Mouse (Mus musculus) kidney, postnatal 25 days (tissue): ENCODE data around the gene 1700029I15Rik.
"Not testable (repeated sequence)": the region's sequence is repeated elsewhere in the genome, so short reads cannot be mapped to it uniquely, and the experiment has no call there.

Experiments
- DNase-seq, 2 experiments: peaks; one replicate each; pipeline ENCODE4 v3.0.0; 2021; ENCODE audit warnings: mixed read lengths in 2 of 2

Gene 1700029I15Rik

DNA sequence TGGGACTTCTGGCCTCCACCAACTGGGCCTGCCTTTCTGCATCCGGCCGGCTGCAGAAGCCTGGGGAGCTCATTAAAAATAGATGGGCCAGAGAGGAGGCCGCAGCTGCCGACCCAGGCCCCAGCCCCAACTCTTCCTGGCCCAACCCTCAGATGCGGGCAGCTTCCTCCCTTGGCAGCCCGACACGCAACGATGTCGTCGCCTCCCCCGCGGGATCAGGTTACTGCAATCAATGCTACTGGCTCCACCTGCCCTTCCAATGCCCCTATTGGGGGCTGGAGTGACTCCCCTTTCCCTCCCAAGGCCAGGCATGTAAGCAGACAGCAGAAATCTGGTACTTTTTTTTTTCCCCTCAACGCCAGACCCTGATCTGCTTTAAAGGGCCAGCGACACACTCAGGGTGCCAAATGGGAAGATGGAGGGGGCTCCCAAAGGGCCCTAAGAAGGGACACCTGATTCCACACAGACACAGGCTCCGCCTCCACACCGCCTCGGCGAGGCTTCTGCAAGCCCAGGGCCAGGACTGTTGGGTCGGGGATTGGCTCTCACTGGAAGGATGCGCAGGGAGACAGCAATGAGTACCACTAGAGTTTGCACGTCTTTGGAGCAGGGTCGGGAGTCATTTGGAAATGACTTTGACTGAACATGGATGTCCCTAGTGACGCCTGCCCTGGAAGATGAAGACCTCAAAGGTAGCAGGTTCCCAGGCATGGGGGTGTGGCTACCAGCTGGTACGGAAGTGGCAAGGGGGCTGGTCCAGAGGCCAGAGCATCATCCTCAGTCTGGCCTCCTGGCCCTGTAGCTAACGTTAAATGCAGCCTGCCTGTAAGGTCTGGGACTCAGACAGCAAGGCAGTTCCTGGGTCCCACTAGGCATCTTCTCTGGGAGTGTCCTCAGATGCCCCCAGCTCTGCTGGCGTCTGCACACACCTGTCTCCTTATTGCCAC, 10.3 kb downstream of the 1700029I15Rik start:
- peak in 1 of 2 experiments; percentile 48 for DNase-seq

DNA sequence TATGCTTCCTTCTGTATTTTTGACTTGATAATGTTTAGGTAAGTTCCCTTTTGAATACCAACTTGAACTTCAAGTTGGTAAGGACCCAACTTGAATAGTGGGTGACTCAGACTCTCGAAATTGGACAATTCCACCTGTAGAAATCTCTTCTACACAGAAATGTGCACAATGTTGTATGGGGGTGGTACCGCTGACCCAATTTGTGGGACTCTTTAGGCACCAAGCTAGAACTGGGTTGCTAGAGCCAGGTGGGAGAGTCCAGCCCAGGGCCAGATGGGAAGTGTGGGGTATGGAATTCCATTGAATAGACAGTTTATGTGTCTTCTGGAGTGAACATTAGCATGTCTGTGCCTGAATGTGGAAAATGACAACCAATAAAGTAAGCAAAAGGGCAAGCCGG, 13.2 kb downstream of the 1700029I15Rik start:
- DNase-seq, result no peak

DNA sequence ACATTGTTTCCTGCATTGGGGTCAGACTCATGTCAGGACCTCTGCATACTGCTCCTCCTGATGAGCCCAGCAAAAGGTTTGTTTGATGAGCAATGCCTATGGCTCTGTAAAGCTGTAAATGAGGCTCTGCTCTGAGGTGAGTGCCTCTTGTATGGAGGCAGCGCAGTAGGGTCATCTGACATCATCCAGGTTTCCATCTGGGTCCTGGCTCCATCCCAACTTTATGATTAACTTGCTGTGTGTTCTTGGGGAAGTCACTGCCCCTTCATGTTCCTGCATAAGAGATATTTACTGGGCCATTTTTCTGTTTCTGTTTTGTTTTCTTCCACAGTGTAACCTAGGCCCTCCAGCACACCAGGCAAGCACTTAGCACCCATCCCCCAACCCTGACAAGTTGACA, 15.1 kb downstream of the 1700029I15Rik start:
- no peak for DNase-seq

DNA sequence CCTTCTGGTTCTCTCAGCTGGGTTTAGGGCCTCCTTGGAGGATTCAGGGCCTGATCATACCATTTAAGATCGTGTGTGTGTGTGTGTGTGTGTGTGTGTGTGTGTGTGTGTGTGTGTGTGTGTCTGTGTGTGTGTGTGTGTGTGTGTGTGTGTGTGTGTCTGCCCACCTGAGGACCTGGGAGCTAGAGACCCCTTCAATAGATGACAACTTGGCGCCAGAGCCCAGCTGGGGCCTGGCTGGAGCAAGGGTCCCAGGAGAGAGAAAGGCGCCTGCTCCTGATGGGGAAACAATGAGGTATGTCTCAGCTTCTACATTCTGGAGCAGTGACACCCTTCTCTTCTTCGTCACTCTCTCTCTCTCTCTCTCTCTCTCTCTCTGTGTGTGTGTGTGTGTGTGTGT, 17.5 kb downstream of the 1700029I15Rik start:
- not testable (repeated sequence) for DNase-seq

DNA sequence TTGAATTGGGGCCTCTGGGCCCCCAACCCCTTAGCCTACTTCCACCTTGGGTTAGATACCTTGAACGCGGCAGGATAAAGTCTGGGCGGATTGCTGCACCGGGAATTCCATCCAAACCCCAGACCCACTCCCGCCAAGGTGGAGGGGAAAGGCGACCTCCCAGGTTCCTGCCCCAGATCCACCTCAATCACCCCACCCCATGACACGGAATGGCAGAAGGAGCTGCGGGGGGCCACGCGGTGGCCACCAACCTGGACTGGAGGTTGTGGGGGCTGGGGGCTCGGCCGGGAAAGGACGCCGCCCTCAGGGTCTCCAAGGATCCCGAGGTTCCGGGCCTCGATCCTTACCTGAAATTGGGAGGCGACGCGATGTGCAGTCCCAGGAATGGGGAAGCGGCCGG, 18.3 kb downstream of the 1700029I15Rik start:
- no peak for DNase-seq

DNA sequence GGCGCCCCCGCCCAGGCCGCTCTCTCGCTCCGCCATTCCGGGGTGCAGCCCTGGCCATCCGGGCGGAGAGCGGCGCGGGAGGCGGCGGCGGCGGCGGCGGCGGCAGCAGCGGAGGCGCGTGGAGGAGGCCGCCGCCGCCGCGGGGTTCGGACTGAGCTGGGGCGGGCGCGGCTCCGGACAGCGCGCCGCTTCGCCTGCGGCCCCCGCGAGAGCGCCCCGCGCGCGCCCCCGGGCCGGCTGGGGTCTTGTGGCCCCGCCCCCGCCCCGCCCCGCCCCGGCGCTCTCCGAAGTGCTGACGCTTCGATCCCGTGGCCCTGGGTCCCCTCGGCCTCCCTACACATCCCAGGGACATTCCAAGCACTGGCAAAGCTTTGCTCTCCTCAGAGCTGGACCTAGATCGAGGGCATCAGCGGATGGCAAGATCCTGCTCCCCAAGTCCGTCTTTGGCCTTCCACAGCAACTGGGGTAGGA, 18.8 kb downstream of the 1700029I15Rik start, which contains the start of gene Mapk8ip1:
Mapk8ip1 (minus strand) TSS at position 173 of the 471 bp plus-strand sequence.
- DNase-seq, result peak in 1 of 2 experiments; percentile 54

DNA sequence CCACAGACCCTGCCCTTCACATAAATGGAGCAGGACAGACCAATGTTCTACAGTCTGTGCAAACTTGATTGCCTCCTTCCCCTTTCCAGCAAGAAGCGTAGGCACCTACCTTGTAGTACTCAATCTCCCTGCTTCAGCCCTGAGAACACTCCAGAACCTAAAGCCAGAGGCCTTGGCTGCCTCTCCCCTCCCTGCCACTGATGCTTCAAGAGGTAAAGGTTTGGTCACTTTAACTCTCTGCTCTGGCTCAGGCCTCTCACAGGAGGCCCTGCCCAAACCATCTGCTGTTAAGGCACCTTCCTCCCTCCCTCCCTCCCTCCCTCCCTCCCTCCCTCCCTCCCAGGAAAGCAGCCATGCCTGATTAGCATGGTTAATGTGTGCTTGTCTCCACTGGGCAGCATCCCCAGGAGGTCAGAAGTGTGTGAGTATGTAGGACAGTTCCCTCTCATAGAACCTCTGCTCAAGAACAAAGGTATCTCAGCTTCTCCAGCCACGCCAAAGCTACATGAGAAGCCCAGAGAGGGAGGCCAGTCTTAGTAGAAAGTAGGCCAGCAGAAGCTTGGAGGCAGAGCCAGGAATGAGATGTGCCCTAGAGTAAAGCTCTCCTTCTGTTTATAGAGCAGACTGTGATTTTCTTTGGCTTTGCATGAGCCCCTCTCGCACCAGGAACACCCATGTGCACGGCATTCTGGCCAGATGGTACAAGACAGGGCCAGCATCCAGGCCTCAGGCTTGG, 20.4 kb downstream of the 1700029I15Rik start:
- peak; percentile 47 to 78 for DNase-seq

DNA sequence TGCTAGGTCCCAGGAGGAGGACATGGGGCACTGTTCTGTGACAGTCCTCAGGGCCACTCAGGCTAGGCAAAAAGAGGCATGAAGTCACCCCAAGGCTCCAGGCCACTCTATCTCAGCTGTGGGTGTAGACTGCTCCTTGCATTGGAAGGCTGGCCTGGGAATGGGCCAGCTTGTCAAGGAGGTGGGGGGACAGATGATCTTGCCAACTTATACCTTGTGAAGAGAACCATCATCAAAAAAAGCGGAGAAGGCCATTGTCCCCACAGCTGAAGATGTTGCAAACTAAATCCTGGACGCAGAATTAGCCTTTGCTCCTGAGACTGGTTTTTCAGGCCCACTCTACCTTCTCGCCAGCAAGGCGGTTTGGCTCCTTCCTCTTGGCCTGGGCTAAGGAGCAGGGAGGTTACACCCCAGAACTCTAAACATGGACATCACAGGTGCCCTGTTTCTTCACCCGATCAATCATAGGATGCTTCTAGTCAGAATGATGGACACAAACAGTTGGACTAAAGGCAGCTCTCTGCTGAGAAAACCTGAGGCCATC, 21.5 kb downstream of the 1700029I15Rik start:
- DNase-seq, result no peak

DNA sequence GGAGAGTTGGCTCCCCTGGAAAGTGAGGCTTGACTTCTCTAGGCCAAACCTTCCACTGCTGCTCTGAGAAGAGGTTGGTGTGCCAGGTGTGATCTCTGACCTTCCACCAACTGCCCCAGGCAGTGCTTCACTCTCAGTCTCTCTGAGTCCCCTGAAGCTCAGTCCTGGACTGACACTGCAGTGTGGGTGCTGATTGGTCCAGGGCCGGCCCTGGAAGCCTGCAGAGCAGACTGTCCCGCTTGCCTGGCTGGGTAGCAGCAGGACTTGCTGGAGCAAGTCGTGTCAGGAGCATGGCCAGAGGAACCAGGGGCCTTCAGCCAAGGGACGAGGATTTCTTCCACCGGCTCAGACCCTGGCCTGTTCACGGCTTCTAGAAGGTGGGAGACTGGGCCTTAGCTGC, 22.4 kb downstream of the 1700029I15Rik start:
- no peak for DNase-seq

DNA sequence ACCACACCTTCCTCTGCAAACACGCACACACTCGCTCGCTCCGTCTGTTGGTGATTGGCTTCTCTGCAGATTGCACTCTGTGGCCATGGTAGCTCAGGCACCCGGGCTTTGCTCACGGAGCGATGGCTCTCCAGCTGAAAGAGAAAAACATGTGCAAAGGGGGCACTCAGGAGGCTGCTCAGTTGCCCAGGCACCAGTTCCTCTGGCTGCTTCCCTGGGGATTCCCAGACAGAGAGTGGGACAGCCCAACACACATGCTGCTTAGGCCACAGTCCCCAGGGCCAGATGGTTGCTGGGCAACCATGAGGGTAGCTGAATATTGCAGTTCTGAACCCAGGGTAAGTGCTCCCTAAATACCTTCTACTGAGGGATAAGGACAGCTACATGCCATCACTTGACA, 23.3 kb downstream of the 1700029I15Rik start:
- no peak for DNase-seq

DNA sequence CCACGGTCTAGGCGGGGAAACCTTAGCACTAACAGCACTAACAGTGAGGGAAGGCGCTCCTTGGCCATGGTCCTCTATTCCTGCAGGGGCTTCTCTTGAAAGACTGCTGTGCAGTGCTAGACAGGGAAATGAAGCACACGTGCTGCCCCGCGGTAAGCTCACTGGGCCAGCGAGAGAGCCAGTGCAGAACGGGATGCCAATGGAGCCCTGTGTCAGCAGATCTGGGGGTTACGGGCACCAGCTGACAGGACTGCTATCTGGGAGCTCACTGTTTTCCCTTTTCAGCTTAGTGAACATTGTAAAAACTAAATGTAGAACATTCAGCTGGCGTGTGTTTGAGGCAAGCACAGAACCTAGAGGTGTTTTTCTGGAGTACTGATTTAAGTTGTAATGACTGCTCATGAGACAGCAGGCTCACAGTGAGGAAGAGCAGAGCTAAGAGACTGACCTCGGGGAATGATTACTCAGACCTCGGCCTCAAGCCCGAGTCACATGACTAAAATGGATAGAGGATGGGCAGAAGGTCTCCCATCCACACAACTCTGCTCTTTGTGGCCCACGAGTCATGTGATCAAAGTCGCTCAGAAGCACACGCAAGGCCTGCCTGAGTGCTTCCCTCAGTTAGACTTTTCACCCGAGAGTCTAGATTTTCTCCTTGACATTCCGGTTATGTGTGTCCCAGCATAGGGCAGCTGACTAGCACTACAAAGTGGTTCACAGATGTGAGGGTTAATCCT, 26.1 kb downstream of the 1700029I15Rik start:
- DNase-seq, result peak; percentile 59 to 83

DNA sequence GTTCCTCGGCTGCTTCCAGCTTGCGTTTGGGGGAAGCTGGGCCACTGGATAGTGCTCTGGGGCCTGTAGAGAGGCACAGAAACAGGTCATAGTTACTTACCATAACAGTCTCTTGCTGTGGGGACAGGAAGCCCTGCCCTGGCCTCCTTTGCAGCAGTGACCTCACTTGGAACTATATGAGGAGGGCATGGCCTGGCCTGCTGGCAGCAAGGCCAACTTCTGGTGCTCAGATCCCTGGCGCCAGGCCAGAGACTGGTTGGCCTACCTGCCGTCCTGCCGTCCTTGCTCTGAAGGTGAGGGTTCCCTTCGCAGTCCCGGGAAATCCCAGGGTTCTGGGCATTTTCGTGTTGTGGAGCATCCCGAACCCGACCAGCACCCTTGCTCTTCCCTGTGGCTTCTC, 29.4 kb downstream of the 1700029I15Rik start:
- peak; percentile 53 to 79 for DNase-seq

DNA sequence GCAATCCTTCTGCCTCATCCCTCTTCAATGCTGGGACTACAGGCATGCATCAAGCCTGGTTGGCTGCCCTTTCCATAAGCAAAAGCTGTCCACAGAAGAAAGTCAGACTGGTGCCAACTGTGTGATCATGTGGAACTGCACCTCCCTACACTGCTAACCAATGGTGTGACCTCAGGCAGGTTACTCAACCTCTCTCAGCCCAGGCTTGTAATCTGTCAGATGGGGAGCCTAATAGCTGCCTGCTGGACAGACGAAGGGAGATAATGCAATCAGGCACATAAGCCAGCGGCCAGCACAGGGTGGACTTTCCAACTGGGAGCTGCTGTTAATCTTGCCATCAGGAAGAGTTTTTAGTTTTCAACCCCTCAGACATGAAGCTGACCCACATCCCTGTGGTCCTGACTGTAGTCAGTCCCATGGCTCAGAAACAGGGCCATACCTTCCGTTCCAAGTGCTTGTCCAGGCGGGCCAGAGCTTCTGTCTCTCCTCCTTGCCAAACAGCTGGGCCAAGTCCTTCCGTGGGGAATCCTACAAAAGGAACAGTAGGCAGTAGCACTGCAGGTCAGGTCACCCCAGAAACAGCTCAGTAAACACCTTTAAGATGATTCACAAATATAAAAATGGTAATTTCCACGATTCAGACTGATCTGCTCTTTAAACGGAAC, 39.5 kb downstream of the 1700029I15Rik start:
- DNase-seq, result peak; percentile 57 to 82

DNA sequence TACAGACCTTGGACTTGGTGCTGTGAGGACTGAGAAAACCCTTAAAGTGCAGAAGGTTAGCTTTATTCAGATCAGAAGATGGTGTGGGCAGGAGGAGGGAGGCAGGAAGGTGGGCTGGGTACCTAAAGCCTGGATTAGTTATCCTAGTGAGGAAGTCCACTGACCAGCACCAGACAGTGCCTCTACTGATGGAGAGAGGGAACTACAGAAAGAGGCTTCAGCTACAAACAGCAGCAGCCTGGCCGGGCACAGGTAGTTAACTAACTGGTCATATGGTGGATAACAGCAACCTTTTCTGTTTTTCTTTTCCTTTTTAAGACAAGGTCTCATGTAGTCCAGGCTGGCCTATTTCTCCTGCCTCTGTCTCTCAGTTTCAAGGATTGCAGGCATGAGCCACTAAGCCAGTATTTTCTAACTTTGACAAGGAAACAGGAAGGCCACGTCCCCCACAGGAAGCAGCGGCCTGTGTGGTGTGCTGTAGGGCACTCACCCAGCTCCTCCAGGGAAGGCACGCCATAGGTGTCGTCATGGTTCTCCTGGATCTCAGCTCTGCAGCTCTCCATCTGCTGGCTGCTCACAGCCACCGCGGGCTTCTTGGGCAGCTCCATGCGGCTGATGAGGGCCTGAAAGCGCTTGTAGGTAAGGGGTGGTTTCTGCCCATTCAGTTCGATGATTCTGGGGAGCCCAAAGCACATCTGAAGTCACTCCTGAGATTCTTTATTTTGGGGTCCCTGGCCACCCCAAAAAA, 40.2 kb downstream of the 1700029I15Rik start:
- DNase-seq, result peak; percentile 42 to 62

DNA sequence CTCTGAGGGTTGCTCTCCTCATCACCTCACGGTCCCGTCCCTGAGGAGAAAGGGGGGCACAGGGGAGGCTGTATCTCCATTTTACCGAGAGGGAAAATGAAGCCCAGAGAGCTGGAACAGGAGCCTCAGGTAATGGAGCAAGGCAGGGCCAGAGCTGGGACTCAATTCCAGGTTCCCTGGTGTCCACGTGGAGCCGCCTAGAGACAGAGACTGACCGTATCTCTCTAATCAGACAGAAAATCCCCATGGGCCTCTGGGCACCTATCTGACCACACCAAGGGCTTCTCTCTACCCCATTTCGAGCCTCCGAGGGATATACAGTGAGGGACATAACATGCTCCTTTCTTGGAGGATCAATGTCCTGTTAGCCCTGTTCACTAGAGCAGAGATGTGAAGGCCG, 40.8 kb downstream of the 1700029I15Rik start:
- no peak for DNase-seq

DNA sequence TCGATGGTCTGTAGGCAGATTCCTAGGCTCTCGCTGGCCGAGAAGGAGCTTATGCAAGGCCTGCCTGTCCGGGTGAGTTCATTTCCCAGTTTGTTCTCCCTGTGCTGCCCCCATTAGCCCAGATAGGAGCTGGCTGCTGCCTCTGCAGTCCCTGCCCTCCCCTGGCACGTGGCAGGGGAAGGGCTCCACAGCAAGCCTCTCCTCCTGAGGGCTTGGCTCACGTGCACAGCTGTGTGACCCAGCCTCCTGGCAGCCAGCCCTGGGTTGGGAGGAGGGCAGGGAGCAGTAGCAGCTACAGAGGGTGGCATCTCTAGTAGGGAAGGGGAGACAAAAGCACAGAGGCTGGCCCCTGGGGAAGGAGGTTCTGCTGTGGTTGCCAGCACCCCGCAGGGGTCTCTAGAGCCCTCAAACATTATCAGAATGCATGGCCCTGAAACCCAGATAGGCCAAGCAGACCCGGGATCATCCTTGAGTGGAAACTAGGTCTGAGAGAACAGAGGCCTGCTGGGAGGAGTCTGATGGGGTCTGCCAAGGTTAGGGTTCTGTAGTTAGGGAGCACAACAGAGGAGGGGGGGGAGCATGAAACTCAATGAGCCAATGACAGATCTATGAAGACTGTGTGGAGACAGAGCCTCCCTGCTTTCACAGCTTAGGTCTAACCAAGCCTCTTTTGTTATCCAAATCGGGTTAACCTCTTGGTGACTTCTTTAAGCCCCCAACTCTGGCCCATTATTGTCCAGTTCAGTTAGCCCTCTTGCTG, 41.5 kb downstream of the 1700029I15Rik start:
- DNase-seq, result peak; percentile 97 to 99

DNA sequence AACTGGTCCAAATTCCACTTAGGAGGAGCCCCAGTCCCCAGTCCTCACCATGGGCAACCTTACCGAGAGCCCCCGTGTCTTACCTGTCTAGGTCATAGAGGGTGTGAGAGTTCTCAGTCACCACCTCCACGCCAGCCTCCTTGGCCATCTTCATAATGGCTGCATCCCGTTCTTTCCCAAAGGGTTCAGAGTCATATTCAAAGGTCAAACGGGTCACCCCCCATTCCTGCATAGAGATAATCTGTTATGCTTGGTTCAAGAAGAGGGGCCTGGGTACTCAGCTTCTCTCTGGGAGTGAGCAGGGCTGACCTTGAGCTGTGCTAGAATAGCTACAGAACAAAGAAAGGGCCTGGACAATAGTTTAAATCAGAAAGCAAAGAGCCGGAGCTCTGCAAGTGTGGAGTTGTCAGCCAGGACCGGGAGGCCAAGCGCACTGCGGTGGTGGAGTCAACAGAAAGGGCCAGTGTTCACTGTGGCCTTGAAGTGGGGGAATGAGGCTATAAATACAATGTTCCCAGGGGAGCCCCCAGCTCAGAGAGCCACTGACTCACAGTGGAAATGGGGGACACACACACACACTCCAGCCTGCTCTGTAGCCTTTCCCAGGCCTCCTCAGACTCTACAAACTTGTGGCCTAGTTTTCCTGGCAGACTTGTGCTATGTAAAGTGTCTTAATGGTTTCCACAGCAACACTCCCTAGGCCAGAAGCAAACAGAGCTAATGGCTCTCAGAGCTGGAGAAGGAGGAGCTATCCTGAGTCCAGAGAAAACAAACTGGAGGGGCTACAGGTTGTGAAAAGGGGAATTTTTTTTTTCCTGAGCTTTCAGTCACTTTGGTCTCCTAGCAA, 42.3 kb downstream of the 1700029I15Rik start:
- DNase-seq, result peak; percentile 19 to 61

DNA sequence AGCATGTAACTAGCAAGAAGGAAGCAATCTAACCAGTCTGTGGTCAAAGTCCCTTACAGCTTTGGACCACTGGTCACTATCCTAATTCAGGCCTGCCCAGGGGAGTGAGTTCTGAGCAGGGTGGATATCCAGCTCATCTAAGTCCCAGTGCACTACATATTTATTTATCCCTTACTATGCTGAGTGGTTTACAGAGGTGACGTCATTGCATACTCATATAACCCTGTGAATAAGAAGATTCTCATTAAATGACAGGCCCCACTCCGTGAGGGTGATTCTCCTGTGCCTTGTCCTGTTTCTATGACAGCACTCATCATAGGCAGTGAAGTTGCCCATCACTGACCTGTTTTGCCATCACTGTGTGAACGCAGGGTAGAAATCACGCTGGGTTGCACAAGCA, 43.0 kb downstream of the 1700029I15Rik start:
- DNase-seq, result no peak

DNA sequence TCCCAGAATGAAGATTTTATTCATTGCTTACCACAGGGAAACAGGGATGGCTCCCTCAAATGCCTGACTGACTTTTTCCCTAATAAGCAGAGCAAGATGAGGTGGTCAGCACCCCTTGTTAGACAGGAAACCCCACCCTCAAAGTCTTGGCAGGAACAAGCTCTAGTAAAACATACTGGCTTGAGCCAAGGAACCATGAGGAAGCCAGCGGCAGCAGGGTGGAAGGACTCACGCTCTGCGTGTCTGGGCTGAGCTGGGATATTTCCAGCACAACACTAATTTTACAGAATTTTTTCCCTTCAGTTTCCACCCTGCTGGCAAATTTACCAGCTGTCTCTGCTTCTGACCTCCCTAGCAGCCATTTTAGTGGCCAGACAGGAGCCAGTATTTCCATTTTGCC, 44.1 kb downstream of the 1700029I15Rik start:
- peak; percentile 18 to 73 for DNase-seq
